Mouse (Mus musculus) liver, postnatal 0 days (tissue): Measurements from ENCODE around the gene Gm20661.

Experiments used
- CTCF ChIP-seq: sonication (generic); IDR thresholded peaks from 2 replicates; pipeline ENCODE4 v1.5.1; 2016; ENCODE audit warnings: antibody characterized with exemption, low read depth
- EP300 ChIP-seq: IDR thresholded peaks from 2 replicates; pipeline ENCODE4 v1.6.1; 2016; ENCODE audit warnings: antibody characterized with exemption, low read depth, mild to moderate bottlenecking

GRCm38 (mm10) chr9:107995513-107995912 is 12.7 kb downstream of the Gm20661 start:
- TF ChIP-seq CTCF (no peak), EP300 (no peak)
